Mouse (Mus musculus): ENCODE data around the gene Synrg. TPM values are rescaled to one million over a fixed set of nuclear protein-coding genes. Genes with fewer than 3 reads are reported as not detected.

The Synrg gene
- polyA plus RNA-seq, 1 experiment from 2014 or later: 5.3 TPM

GRCm38 (mm10) chr11:83998993-83999392, 34.8 kb downstream of the Synrg start:
- 91% methylated on average over 3 of the region's 3 CpGs for WGBS (ENCODE audit: insufficient replicate concordance)
- no peak overlapping the region for H3K9ac ChIP-seq (ENCODE audit: low read depth, low read length)
- peaks cover 2% of the 10 kb centered on the region; the same call in 1 of the 2 replicates for H3K36me3 ChIP-seq (ENCODE audit: control insufficient read depth, insufficient read depth)

DNA sequence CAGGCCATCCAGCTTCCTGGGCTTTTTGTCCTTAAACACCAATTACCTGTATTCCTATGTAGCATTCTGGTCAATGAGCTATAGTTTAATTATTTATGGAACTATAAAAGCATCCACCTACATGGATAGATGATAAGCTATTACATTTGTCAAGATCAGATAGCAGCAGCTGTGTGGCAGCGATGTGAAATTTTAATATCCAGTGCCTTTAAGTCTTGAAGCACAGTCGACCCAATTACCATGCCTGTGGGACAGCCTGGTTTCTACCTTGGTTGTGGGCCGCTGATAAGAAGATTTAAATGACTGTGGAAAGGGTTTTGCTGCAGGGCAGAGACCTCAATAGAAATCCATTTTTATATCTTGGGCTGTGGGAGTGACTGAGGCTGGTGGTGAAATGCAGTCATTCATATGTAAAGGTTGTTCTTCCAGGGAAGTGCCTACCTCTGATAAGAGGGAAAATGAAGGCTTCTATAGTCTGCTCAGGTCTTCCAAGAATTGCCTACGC, 35.2 kb downstream of the Synrg start:
- no peak overlapping the region for H3K27ac ChIP-seq (ENCODE audit: low read length)
- H3K4me3 ChIP-seq (ENCODE audit: low read depth, low read length): no peak overlapping the region
- ATAC-seq (ENCODE audit: low read depth): no peak
- H3K4me2 ChIP-seq (ENCODE audit: low read depth, low read length): no peak overlapping the region
- H3K4me1 ChIP-seq (ENCODE audit: control insufficient read depth, low read depth, low read length): no peaks in the 10 kb centered on the region
- H3K27me3 ChIP-seq (ENCODE audit: control insufficient read depth, insufficient read depth, low read depth, low read length): no peaks in the 10 kb centered on the region
- H3K36me3 ChIP-seq (ENCODE audit: control insufficient read depth, insufficient read depth): peaks cover 2% of the 10 kb centered on the region; the same call in 1 of the 2 replicates
- H3K9me3 ChIP-seq (replicated peaks; ENCODE audit: control insufficient read depth, low read length): no peaks in the 10 kb centered on the region
- 79% methylated on average over 4 of the region's 4 CpGs for WGBS (ENCODE audit: insufficient replicate concordance)
- H3K9ac ChIP-seq (ENCODE audit: low read depth, low read length): no peak overlapping the region

More at GRCm38 (mm10) chr11:83998993-83999392, 34.8 kb downstream of the Synrg start:
- H3K4me2 ChIP-seq (ENCODE audit: low read depth, low read length): no peak overlapping the region
- H3K27me3 ChIP-seq (ENCODE audit: control insufficient read depth, insufficient read depth, low read depth, low read length): no peaks in the 10 kb centered on the region
- H3K4me3 ChIP-seq (ENCODE audit: low read depth, low read length): no peak overlapping the region
- H3K4me1 ChIP-seq (ENCODE audit: control insufficient read depth, low read depth, low read length): no peaks in the 10 kb centered on the region
- ATAC-seq (ENCODE audit: low read depth): no peak
- H3K27ac ChIP-seq (ENCODE audit: low read length): no peak overlapping the region
- H3K9me3 ChIP-seq (replicated peaks; ENCODE audit: control insufficient read depth, low read length): no peaks in the 10 kb centered on the region

GRCm38 (mm10) chr11:84001257-84001656, 37.0 kb downstream of the Synrg start:
- no peaks in the 10 kb centered on the region for H3K9me3 ChIP-seq (replicated peaks; ENCODE audit: control insufficient read depth, low read length)
- no peaks in the 10 kb centered on the region for H3K4me1 ChIP-seq (ENCODE audit: control insufficient read depth, low read depth, low read length)
- no peak overlapping the region for H3K4me3 ChIP-seq (ENCODE audit: low read depth, low read length)
- no peak overlapping the region for H3K27ac ChIP-seq (ENCODE audit: low read length)
- no peak overlapping the region for H3K9ac ChIP-seq (ENCODE audit: low read depth, low read length)
- WGBS (ENCODE audit: insufficient replicate concordance): 79% methylated on average over 3 of the region's 3 CpGs
- peaks cover 2% of the 10 kb centered on the region; the same call in 1 of the 2 replicates for H3K36me3 ChIP-seq (ENCODE audit: control insufficient read depth, insufficient read depth)
- no peak overlapping the region for H3K4me2 ChIP-seq (ENCODE audit: low read depth, low read length)
- no peak for ATAC-seq (ENCODE audit: low read depth)
- H3K27me3 ChIP-seq (ENCODE audit: control insufficient read depth, insufficient read depth, low read depth, low read length): no peaks in the 10 kb centered on the region

GRCm38 (mm10) chr11:84003986-84004385, 39.8 kb downstream of the Synrg start:
- Histone ChIP-seq H3K4me1 (ENCODE audit: control insufficient read depth, low read depth, low read length) (no peaks in the 10 kb centered on the region), H3K27ac (ENCODE audit: low read length) (no peak overlapping the region), H3K9me3 (replicated peaks; ENCODE audit: control insufficient read depth, low read length) (no peaks in the 10 kb centered on the region), H3K4me2 (ENCODE audit: low read depth, low read length) (no peak overlapping the region), H3K27me3 (ENCODE audit: control insufficient read depth, insufficient read depth, low read depth, low read length) (no peaks in the 10 kb centered on the region), H3K4me3 (ENCODE audit: low read depth, low read length) (no peak overlapping the region), H3K36me3 (ENCODE audit: control insufficient read depth, insufficient read depth) (peaks cover 6% of the 10 kb centered on the region), H3K9ac (ENCODE audit: low read depth, low read length) (no peak overlapping the region)
- ATAC-seq (ENCODE audit: low read depth): no peak
- WGBS (ENCODE audit: insufficient replicate concordance): 86% methylated on average over 6 of the region's 6 CpGs

DNA sequence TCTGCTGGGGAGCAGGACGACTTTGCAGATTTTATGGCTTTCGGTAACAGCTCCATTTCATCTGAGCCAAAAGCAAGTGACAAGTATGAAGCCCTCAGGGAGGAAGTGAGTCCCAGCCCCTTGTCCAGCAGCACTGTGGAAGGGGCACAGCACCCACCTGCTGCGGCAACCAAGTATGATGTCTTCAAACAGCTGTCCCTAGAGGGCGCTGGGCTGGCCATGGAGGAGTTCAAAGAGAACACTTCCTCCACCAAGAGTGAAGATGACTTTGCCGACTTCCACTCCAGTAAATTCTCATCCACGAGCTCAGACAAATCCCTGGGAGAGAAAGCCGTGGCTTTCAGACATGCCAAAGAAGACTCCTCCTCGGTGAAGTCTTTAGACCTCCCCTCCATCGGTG, 44.8 kb downstream of the Synrg start:
- ATAC-seq (ENCODE audit: low read depth): no peak
- peaks cover 8% of the 10 kb centered on the region for H3K36me3 ChIP-seq (ENCODE audit: control insufficient read depth, insufficient read depth)
- WGBS (ENCODE audit: insufficient replicate concordance): 69% methylated on average over 9 of the region's 9 CpGs

DNA sequence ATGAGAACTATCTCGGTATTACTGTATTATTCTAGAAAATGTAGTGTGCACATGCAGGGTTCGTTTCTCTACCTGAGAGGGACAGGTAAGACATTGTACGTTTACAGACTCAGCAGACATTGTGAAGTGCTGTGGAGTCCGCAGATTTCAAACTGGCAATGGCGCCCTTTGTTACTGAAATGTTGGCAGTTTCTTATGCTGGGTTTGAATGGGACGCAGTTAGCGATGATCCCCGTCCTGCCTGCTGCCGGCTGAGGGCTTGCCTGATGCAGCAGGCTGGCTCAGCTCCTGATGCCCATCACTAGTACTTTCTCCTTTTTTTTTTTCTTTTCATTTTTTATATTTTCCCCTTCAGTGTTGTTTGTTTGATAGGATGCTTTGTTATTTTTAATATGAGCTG, 46.2 kb downstream of the Synrg start:
- H3K36me3 ChIP-seq (ENCODE audit: control insufficient read depth, insufficient read depth): peaks cover 8% of the 10 kb centered on the region
- no peak overlapping the region for H3K9ac ChIP-seq (ENCODE audit: low read depth, low read length)
- H3K4me3 ChIP-seq (ENCODE audit: low read depth, low read length): no peak overlapping the region
- H3K4me1 ChIP-seq (ENCODE audit: control insufficient read depth, low read depth, low read length): no peaks in the 10 kb centered on the region
- WGBS (ENCODE audit: insufficient replicate concordance): 85% methylated on average over 9 of the region's 9 CpGs
- H3K27me3 ChIP-seq (ENCODE audit: control insufficient read depth, insufficient read depth, low read depth, low read length): no peaks in the 10 kb centered on the region
- no peak overlapping the region for H3K27ac ChIP-seq (ENCODE audit: low read length)
- H3K9me3 ChIP-seq (replicated peaks; ENCODE audit: control insufficient read depth, low read length): no peaks in the 10 kb centered on the region
- no peak overlapping the region for H3K4me2 ChIP-seq (ENCODE audit: low read depth, low read length)
- no peak for ATAC-seq (ENCODE audit: low read depth)

More for the DNA sequence above, 44.8 kb downstream of the Synrg start:
- H3K4me1 ChIP-seq (ENCODE audit: control insufficient read depth, low read depth, low read length): no peaks in the 10 kb centered on the region
- H3K9me3 ChIP-seq (replicated peaks; ENCODE audit: control insufficient read depth, low read length): no peaks in the 10 kb centered on the region
- no peaks in the 10 kb centered on the region for H3K27me3 ChIP-seq (ENCODE audit: control insufficient read depth, insufficient read depth, low read depth, low read length)
- H3K27ac ChIP-seq (ENCODE audit: low read length): no peak overlapping the region
- H3K4me2 ChIP-seq (ENCODE audit: low read depth, low read length): no peak overlapping the region
- H3K4me3 ChIP-seq (ENCODE audit: low read depth, low read length): no peak overlapping the region
- H3K9ac ChIP-seq (ENCODE audit: low read depth, low read length): no peak overlapping the region

GRCm38 (mm10) chr11:84011050-84011449, 46.8 kb downstream of the Synrg start:
- no peak overlapping the region for H3K4me3 ChIP-seq (ENCODE audit: low read depth, low read length)
- no peaks in the 10 kb centered on the region for H3K4me1 ChIP-seq (ENCODE audit: control insufficient read depth, low read depth, low read length)
- ATAC-seq (ENCODE audit: low read depth): no peak
- no peaks in the 10 kb centered on the region for H3K27me3 ChIP-seq (ENCODE audit: control insufficient read depth, insufficient read depth, low read depth, low read length)
- WGBS (ENCODE audit: insufficient replicate concordance): 78% methylated on average over 12 of the region's 12 CpGs
- no peaks in the 10 kb centered on the region for H3K9me3 ChIP-seq (replicated peaks; ENCODE audit: control insufficient read depth, low read length)
- no peak overlapping the region for H3K27ac ChIP-seq (ENCODE audit: low read length)
- H3K4me2 ChIP-seq (ENCODE audit: low read depth, low read length): no peak overlapping the region
- no peak overlapping the region for H3K9ac ChIP-seq (ENCODE audit: low read depth, low read length)
- peaks cover 8% of the 10 kb centered on the region for H3K36me3 ChIP-seq (ENCODE audit: control insufficient read depth, insufficient read depth)

GRCm38 (mm10) chr11:84011576-84011975, 47.3 kb downstream of the Synrg start:
- H3K36me3 ChIP-seq (ENCODE audit: control insufficient read depth, insufficient read depth): peaks cover 8% of the 10 kb centered on the region
- H3K9ac ChIP-seq (ENCODE audit: low read depth, low read length): no peak overlapping the region
- 81% methylated on average over 2 of the region's 2 CpGs for WGBS (ENCODE audit: insufficient replicate concordance)
- no peaks in the 10 kb centered on the region for H3K9me3 ChIP-seq (replicated peaks; ENCODE audit: control insufficient read depth, low read length)
- no peaks in the 10 kb centered on the region for H3K27me3 ChIP-seq (ENCODE audit: control insufficient read depth, insufficient read depth, low read depth, low read length)
- H3K4me3 ChIP-seq (ENCODE audit: low read depth, low read length): no peak overlapping the region
- ATAC-seq (ENCODE audit: low read depth): no peak
- H3K27ac ChIP-seq (ENCODE audit: low read length): no peak overlapping the region
- H3K4me1 ChIP-seq (ENCODE audit: control insufficient read depth, low read depth, low read length): peaks cover under 1% of the 10 kb centered on the region; the same call in 1 of the 2 replicates
- H3K4me2 ChIP-seq (ENCODE audit: low read depth, low read length): no peak overlapping the region

DNA sequence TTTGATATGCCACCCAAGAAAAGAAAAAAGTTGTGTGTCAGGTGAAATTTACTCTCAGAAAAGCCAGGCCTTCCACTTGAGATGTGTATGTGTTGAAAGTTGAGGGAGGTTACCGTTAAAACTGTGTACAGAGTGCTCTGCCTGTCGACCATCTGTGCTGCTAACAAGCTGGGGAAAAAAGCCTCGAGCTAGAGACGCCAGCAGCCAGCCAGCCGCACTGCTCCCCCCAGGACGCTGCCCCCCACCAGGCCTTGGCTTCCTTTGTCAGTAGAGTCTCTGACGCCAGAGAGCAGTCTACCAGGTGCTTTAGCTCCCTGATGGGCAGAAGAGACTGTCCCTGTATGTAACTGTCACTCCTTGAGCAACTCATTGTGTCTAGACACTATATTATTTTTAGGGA, 48.9 kb downstream of the Synrg start:
- H3K4me2 ChIP-seq (ENCODE audit: low read depth, low read length): no peak overlapping the region
- ATAC-seq (ENCODE audit: low read depth): no peak
- H3K27ac ChIP-seq (ENCODE audit: low read length): no peak overlapping the region
- H3K9ac ChIP-seq (ENCODE audit: low read depth, low read length): no peak overlapping the region
- H3K9me3 ChIP-seq (replicated peaks; ENCODE audit: control insufficient read depth, low read length): no peaks in the 10 kb centered on the region
- peaks cover 3% of the 10 kb centered on the region; the same call in 1 of the 2 replicates for H3K4me1 ChIP-seq (ENCODE audit: control insufficient read depth, low read depth, low read length)
- H3K27me3 ChIP-seq (ENCODE audit: control insufficient read depth, insufficient read depth, low read depth, low read length): no peaks in the 10 kb centered on the region
- peaks cover 8% of the 10 kb centered on the region for H3K36me3 ChIP-seq (ENCODE audit: control insufficient read depth, insufficient read depth)
- no peak overlapping the region for H3K4me3 ChIP-seq (ENCODE audit: low read depth, low read length)
- 54% methylated on average over 7 of the region's 7 CpGs for WGBS (ENCODE audit: insufficient replicate concordance)
